Mouse (Mus musculus) thymus, adult 2 months (tissue): Measurements from ENCODE around the gene Aldoart2.

Experiments used
- CTCF ChIP-seq: fragments of 200-500 bp; IDR thresholded peaks from 2 replicates; pipeline ENCODE4 v1.5.1; 2012; ENCODE audit warnings: mild to moderate bottlenecking, control low read depth, low read length, moderate library complexity, borderline replicate concordance; ENCODE audit not compliant: control insufficient read depth, poor library complexity, insufficient read depth; ENCODE audit errors: extremely low read depth
- POLR2A ChIP-seq: fragments of 200-500 bp; IDR thresholded peaks from 2 replicates; pipeline ENCODE4 v1.6.1; 2012; ENCODE audit warnings: mild to moderate bottlenecking, low read length, control low read depth, moderate library complexity; ENCODE audit not compliant: control insufficient read depth, poor library complexity, insufficient read depth; ENCODE audit errors: extremely low read depth

DNA sequence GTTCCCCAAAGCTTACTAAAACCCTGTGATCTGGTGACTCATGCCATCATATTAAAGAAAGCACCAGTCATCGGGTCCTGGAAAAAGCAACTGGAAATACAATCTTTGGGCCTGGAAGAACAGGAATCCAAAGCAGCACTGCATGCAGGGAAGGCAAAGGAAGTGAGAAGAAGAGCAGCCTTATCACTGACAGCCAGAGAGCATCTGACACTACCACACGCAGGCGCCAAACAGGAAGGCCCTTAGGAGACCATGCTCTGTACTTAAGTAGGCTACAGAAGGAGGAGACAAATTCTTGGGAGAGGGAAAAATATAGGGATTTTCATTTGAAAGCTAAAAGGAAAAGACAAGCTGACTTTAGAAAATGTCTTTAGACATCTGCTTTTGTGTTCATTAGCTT is 39.4 kb downstream of the Aldoart2 start:
- TF ChIP-seq CTCF (no peak), POLR2A (no peak)
